Mouse (Mus musculus) lung, postnatal 0 days (tissue): Measurements from ENCODE around the gene Cstad.

Experiments
- CTCF ChIP-seq: IDR thresholded peaks from 2 replicates; pipeline ENCODE4 v1.5.1; 2016; ENCODE audit warnings: antibody characterized with exemption, mild to moderate bottlenecking
- EP300 ChIP-seq: IDR thresholded peaks from 2 replicates; pipeline ENCODE4 v1.6.1; 2016; ENCODE audit warnings: antibody characterized with exemption, mild to moderate bottlenecking, control low read depth

DNA sequence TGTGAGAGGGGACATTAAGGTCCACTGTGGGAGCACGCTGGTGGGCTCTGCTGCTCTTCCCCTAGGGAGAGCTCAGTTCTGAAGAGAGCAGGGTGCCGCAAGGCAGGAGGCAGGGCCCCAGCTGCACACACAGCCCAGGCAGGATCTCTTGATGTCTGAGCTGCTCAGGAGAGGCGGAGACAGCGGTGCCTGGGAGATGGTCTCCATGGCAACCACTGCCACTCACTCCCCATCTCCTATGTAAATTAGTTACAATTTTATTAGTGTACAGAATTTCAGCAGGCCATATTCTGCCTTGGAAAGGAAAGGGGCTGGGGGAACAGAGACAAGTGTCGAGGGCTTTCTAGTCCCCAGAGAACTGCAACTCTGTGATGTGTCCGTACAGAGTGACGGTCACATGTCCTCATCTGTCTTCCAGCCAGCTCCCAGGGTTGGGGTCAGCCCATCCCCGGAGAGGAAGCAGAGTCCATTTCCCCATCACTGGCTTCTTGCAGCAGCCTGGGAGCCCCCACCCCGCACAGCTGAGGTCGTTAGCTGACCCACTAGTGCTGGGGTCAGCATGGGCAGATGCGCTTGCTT lies 52.6 kb downstream of the Cstad start:
- TF ChIP-seq CTCF (no peak), EP300 (no peak)
